Mouse (Mus musculus) stomach, embryonic 16.5 days (tissue): ENCODE measurements at regions not wholly inside any gene's neighbourhood (a gene's known extent, or its start where the extent isn't known, plus 50 kb on each side); places are given as distances from the start of the nearest gene placed in this dataset.

Source experiments
- ATAC-seq: fragments of 200-750 bp; cut with Nextera tagmentation; 2 replicates; pipeline ENCODE4 v1.8.0; 2017; ENCODE audit warnings: moderate number of reproducible peaks, moderate TSS enrichment; ENCODE audit not compliant: insufficient read depth, low FRiP score
- H3K27ac ChIP-seq: fragments of 300-500 bp; sonication (generic); 2 replicates; pipeline ENCODE4 v1.5.1; 2014; ENCODE audit warnings: low read length
- H3K27me3 ChIP-seq: fragments of 300-500 bp; sonication (generic); 2 replicates; pipeline ENCODE4 v1.6.1; 2014; ENCODE audit warnings: low read length, control low read depth, mixed read lengths; ENCODE audit not compliant: control insufficient read depth, insufficient read depth
- H3K36me3 ChIP-seq: fragments of 300-500 bp; sonication (generic); 2 replicates; pipeline ENCODE4 v1.6.1; 2014; ENCODE audit warnings: low read length; ENCODE audit not compliant: control insufficient read depth, insufficient read depth
- H3K4me1 ChIP-seq: fragments of 300-500 bp; sonication (generic); 2 replicates; pipeline ENCODE4 v1.6.1; 2014; ENCODE audit warnings: low read length, control low read depth, mixed read lengths; ENCODE audit not compliant: control insufficient read depth, insufficient read depth
- H3K4me2 ChIP-seq: fragments of 300-500 bp; sonication (generic); 2 replicates; pipeline ENCODE4 v1.6.1; 2014; ENCODE audit warnings: low read depth, low read length, mixed read lengths
- H3K4me3 ChIP-seq: fragments of 300-500 bp; sonication (generic); replicated peaks from 2 replicates; pipeline ENCODE4 v1.5.1; 2014; ENCODE audit warnings: mild to moderate bottlenecking, low read length
- H3K9ac ChIP-seq: fragments of 300-500 bp; sonication (generic); 2 replicates; pipeline ENCODE4 v1.6.1; 2014; ENCODE audit warnings: low read length
- H3K9me3 ChIP-seq: fragments of 300-500 bp; sonication (generic); replicated peaks from 2 replicates; pipeline ENCODE4 v1.6.1; 2016; ENCODE audit warnings: low read length, control low read depth; ENCODE audit not compliant: control insufficient read depth
- WGBS: fragments of 180-500 bp; shearing (Covaris S2); extraction: QIAGEN DNeasy Blood & Tissue Kit; methylation state at CpG from one replicate; pipeline ENCODE4 v1.1.7; 2014; 5-methylcytosine and 5-hydroxymethylcytosine counted together

- Histone ChIP-seq H3K9ac (no peak overlapping the region), H3K27me3 (no peaks in the 10 kb centered on the region), H3K36me3 (no peaks in the 10 kb centered on the region), H3K4me1 (peaks cover 6% of the 10 kb centered on the region), H3K4me3 (no peak overlapping the region), H3K4me2 (no peak overlapping the region), H3K27ac (0 out of 2 replicates have a peak overlapping the region, but pooled peaks have one; percentile 2), H3K9me3 (no peaks in the 10 kb centered on the region)
- WGBS = 54% methylated on average over 8 of the region's 8 CpGs
- no peak for ATAC-seq
Observed at GRCm38 (mm10) chr3:143949656-143950055, 255.4 kb downstream of the Lmo4 start.

DNA sequence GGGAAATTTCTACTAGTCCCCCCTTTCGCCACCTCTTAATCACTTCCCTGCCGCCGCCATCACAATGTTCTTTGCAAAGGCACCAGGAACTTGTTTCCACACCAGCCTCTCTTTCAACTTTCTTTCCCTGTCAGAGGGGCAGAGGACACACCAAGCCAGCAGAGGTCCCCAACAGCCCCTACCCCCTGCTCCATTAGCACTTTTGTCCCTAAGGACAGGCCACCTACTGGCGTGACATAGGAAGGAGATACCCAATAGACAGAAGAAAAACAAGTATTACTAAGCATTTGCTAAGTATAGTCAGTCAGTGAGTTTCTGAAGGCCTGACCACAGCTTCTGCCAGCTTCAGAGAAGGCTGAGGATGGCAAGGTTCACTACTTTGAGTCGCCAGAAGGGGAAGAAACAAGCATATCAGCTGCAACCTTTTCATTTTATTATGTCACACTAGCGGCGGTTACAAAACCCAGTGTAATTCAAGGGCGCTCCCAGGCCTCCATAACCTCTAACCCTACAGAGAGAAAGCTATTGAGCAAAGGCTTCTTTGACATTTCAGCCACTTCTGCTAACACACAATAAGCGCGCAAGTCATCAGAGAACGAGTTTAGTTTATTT lies 255.9 kb downstream of the Lmo4 start:
- 77% methylated on average over 11 of the region's 11 CpGs for WGBS

GRCm38 (mm10) chr3:143947938-143948267 lies 257.1 kb downstream of the Lmo4 start:
- no peak for ATAC-seq
- Histone ChIP-seq H3K27me3 (no peaks in the 10 kb centered on the region), H3K9me3 (no peaks in the 10 kb centered on the region), H3K27ac (no peak overlapping the region), H3K4me1 (peaks cover 6% of the 10 kb centered on the region), H3K9ac (no peak overlapping the region), H3K36me3 (no peaks in the 10 kb centered on the region), H3K4me2 (no peak overlapping the region), H3K4me3 (no peak overlapping the region)
- 78% methylated on average over 3 of the region's 3 CpGs for WGBS

More for the DNA sequence above, 255.9 kb downstream of the Lmo4 start:
- Histone ChIP-seq H3K27ac (0 out of 2 replicates have a peak overlapping the region, but pooled peaks have one; percentile 2), H3K27me3 (no peaks in the 10 kb centered on the region), H3K9me3 (no peaks in the 10 kb centered on the region), H3K36me3 (no peaks in the 10 kb centered on the region), H3K9ac (no peak overlapping the region), H3K4me1 (peaks cover 6% of the 10 kb centered on the region), H3K4me2 (no peak overlapping the region), H3K4me3 (no peak overlapping the region)
- ATAC-seq = no peak

DNA sequence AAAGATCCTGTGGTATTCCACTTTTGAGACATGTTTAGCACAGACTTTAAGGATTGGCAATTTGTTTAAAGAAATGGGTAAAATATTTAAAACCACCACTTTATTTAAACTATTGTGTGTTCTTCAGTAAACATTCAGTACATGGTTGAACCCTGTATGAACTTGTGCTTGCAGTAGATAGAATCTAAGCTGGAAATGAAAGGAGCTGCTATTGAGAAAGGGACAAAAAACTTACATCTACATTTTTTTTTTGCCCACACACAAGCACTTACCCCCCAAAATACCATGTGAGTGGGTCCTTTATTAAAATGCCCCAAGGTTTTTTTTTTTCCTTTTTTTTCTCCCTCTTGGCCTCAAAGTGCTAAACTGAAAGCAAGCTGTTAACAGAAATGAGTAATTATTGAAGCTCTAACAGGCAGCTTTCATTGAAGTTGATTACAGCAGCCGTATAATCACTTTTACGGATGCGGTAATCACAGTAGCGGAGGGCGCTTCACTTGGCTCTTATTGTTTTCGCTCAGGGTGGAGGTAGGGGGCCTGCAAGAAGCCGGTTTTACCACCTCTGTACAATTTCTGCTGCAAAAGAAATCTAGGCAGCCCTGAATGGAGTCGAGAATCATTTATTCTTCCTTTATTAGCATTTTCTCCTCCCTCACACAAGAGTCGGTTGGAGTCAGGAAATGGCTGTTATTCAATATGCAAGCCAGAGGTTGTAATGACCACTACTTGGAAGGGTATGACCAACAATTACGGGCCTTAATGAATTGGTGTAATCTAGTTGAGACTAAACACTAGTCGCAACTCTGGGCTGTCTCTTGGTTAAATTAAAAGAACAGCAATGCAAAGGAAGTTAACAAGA lies 257.7 kb downstream of the Lmo4 start:
- Histone ChIP-seq H3K36me3 (no peaks in the 10 kb centered on the region), H3K4me2 (peak overlapping the region; percentile 33), H3K9me3 (no peaks in the 10 kb centered on the region), H3K27ac (peak overlapping the region; percentile 9; the same call in 1 of the 2 replicates), H3K4me1 (peaks cover under 1% of the 10 kb centered on the region; the same call in 1 of the 2 replicates), H3K27me3 (no peaks in the 10 kb centered on the region), H3K4me3 (no peak overlapping the region), H3K9ac (no peak overlapping the region)
- 40% methylated on average over 11 of the region's 11 CpGs for WGBS
- ATAC-seq = no peak

DNA sequence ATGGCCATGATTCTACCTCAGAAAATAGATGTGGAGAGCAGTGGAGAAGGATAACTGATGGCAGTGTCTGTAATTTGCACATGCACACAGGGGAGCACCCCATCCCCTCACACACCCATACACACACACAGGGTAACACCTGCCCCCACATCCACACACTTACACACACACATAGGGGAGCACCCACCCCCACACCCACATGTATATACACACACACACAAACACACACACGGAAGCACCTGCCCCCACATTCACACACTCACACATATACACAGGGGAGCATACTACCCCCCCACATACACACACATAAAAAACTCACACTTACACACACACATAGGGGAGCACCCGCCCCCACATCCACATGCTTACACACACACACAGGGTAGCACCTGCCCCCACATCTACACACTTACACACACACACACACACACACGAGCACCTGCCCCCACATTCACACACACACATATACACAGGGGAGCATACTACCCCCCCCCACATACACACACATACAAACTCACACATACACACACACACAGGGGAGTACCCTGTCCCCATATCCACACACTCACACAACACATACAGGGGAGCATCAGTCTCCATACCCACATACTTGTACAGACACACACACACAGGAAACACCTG lies 265.8 kb downstream of the Lmo4 start:
- no peak overlapping the region for H3K4me3 ChIP-seq
- no peak for ATAC-seq
- no peaks in the 10 kb centered on the region for H3K4me1 ChIP-seq
- no peak overlapping the region for H3K9ac ChIP-seq
- no peaks in the 10 kb centered on the region for H3K9me3 ChIP-seq
- H3K36me3 ChIP-seq = no peaks in the 10 kb centered on the region
- WGBS = 81% methylated on average over 3 of the region's 3 CpGs
- H3K27ac ChIP-seq = no peak overlapping the region
- H3K27me3 ChIP-seq = no peaks in the 10 kb centered on the region
- H3K4me2 ChIP-seq = no peak overlapping the region

DNA sequence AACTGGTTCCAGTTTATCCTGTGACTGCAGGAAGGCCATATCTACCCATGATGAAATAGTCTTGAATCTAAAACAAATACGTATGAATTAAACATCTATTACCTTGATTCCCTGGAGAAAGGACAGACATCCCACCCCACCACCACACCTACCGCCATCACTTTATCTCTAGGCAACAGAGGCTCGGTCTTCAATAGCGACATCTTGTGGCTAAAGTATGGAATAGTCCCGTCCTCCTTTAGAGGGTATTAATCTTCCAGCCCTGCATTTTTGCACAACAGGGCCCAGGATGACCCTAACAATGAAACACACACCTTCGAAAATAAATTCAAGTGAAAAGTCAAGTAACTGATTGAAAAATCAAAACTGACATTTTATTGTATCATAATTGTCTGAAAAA lies 279.7 kb downstream of the Lmo4 start:
- Histone ChIP-seq H3K27me3 (no peaks in the 10 kb centered on the region), H3K4me2 (no peak overlapping the region), H3K9ac (no peak overlapping the region), H3K9me3 (no peaks in the 10 kb centered on the region), H3K27ac (no peak overlapping the region), H3K4me3 (no peak overlapping the region), H3K36me3 (no peaks in the 10 kb centered on the region), H3K4me1 (no peaks in the 10 kb centered on the region)
- 61% methylated on average over 6 of the region's 6 CpGs for WGBS
- no peak for ATAC-seq

DNA sequence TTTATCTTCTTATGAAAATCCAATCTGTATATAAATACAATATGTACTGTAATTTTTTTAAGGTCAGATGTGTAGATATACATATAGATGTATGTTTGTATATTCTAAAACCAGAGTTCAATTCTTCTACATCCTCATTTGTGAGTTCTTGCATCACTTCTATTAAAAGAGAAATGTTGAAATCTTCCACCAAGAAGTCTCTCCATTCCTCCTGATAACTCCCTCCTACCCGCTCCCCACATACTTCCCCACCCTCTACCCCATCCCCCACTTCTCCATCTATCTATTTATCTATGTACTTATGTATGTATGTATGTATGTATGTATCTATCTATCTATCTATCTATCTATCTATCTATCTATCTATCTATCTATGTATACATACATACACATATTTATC lies 285.3 kb downstream of the Lmo4 start:
- ATAC-seq = no peak
- Histone ChIP-seq H3K4me3 (no peak overlapping the region), H3K9ac (no peak overlapping the region), H3K27me3 (no peaks in the 10 kb centered on the region), H3K36me3 (no peaks in the 10 kb centered on the region), H3K27ac (no peak overlapping the region), H3K9me3 (no peaks in the 10 kb centered on the region), H3K4me2 (no peak overlapping the region), H3K4me1 (no peaks in the 10 kb centered on the region)
- WGBS = 70% methylated on average over 1 of the region's 1 CpGs

DNA sequence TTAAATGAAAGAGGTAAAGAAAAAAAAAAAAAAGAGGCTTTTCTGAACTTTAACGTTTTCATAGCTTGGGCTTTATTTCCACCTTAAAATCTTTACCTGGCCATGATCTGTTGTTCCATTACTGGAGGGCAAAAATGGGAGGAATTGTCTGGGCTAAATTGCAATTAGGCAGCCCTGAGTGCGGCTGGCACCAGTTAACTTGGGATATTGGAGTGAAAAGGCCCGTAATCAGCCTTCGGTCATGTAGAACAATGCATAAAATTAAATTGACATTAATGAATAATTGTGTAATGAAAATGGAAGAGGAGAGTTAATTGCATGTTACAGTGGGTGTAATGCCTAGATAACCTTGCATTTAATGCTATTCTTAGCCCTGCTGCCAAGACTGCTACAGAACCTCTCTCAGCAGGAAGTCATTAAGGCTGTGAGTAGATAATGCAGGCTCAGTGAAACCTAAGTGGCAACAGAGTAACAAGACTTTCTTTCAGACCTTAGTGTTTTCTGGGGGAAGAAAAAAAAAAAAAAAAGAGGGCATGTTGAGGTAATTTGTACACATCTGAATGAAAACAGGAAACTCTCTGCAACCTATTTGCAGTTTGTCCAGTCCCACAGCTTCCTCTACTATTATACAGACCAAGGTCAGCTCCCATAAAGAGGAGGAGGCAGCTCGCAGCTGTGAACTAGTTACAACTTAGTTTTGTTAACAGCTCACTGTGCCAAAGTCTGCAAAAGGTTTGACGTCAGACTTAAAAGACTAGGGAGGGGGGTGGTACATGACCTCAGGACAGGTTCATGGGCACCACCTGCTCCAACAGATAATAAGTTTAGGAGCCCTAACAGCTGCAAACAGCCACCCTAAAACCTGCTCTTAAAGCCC lies 290.4 kb downstream of the Lmo4 start:
- H3K27ac ChIP-seq = no peak overlapping the region
- 47% methylated on average over 6 of the region's 6 CpGs for WGBS
- H3K9ac ChIP-seq = no peak overlapping the region
- H3K9me3 ChIP-seq = no peaks in the 10 kb centered on the region
- no peaks in the 10 kb centered on the region for H3K4me1 ChIP-seq
- peak; percentile 47; the same call in 1 of the 2 replicates for ATAC-seq
- no peaks in the 10 kb centered on the region for H3K27me3 ChIP-seq
- no peaks in the 10 kb centered on the region for H3K36me3 ChIP-seq
- no peak overlapping the region for H3K4me2 ChIP-seq
- no peak overlapping the region for H3K4me3 ChIP-seq
